Mouse (Mus musculus) kidney, postnatal 14 days (tissue): ENCODE measurements around the gene Klhl25.
"Not testable (repeated sequence)": the region's sequence is repeated elsewhere in the genome, so short reads cannot be mapped to it uniquely, and the experiment has no call there.

Experiments used
- DNase-seq: peaks from one replicate; pipeline ENCODE4 v3.0.0; 2022; ENCODE audit warnings: mixed read lengths

The Klhl25 gene

GRCm38 (mm10) chr7:75848115-75848775 is at the start of gene Klhl25:
Klhl25 (plus strand) TSS chr7:75848310.
- peak; percentile 98 for DNase-seq

- DNase-seq, result no peak
These were observed 47.6 kb upstream of the Klhl25 start for GRCm38 (mm10) chr7:75800530-75800929.

GRCm38 (mm10) chr7:75801022-75801421 is 47.1 kb upstream of the Klhl25 start:
- DNase-seq, result no peak

- no peak for DNase-seq
These were observed 46.3 kb upstream of the Klhl25 start for GRCm38 (mm10) chr7:75801621-75802358.

- DNase-seq, result no peak
These were observed 45.2 kb upstream of the Klhl25 start for GRCm38 (mm10) chr7:75802887-75803286.

- no peak for DNase-seq
These were observed 41.9 kb upstream of the Klhl25 start for GRCm38 (mm10) chr7:75806161-75806560.

GRCm38 (mm10) chr7:75806711-75807110 is 41.4 kb upstream of the Klhl25 start:
- DNase-seq, result peak; percentile 71

- DNase-seq, result peak; percentile 39
These were observed 40.4 kb upstream of the Klhl25 start for GRCm38 (mm10) chr7:75807460-75808304.

GRCm38 (mm10) chr7:75820687-75821086 is 27.4 kb upstream of the Klhl25 start:
- DNase-seq, result no peak

GRCm38 (mm10) chr7:75822087-75822668 is 25.9 kb upstream of the Klhl25 start:
- DNase-seq, result no peak

GRCm38 (mm10) chr7:75823071-75823470 is 25.0 kb upstream of the Klhl25 start:
- DNase-seq, result no peak

- DNase-seq, result no peak
These were observed 21.6 kb upstream of the Klhl25 start for GRCm38 (mm10) chr7:75826360-75827103.

GRCm38 (mm10) chr7:75827357-75827756 is 20.8 kb upstream of the Klhl25 start:
- no peak for DNase-seq

GRCm38 (mm10) chr7:75827850-75828249 is 20.3 kb upstream of the Klhl25 start:
- DNase-seq, result peak; percentile 75

- DNase-seq, result no peak
These were observed 19.6 kb upstream of the Klhl25 start for GRCm38 (mm10) chr7:75828536-75828935.

GRCm38 (mm10) chr7:75830251-75831060 is 17.7 kb upstream of the Klhl25 start:
- no peak for DNase-seq

GRCm38 (mm10) chr7:75833960-75834359 is 14.2 kb upstream of the Klhl25 start:
- DNase-seq, result not testable (repeated sequence)

- DNase-seq, result not testable (repeated sequence)
These were observed 13.0 kb upstream of the Klhl25 start for GRCm38 (mm10) chr7:75834932-75835631.

- no peak for DNase-seq
These were observed 8.0 kb upstream of the Klhl25 start for GRCm38 (mm10) chr7:75840071-75840470.

- no peak for DNase-seq
These were observed 5.8 kb upstream of the Klhl25 start for GRCm38 (mm10) chr7:75842306-75842705.

GRCm38 (mm10) chr7:75845936-75846335 is 2.2 kb upstream of the Klhl25 start:
- no peak for DNase-seq
